Mouse (Mus musculus) monocyte, adult 5-6 weeks (primary cell): ENCODE results near the gene Ube2e2. TPM values are rescaled to one million over a fixed set of nuclear protein-coding genes. Genes with fewer than 3 reads are reported as not detected.
A peak's percentile ranks its signal among the peaks of the same experiment; 100 is the strongest.

Source experiments
- ATAC-seq: fragments of 153-309, 156-312 bp; replicated peaks from 2 replicates; pipeline ENCODE4 v1.8.0; 2017; ENCODE audit warnings: mild to moderate bottlenecking; ENCODE audit not compliant: low TSS enrichment, insufficient number of reproducible peaks, severe bottlenecking, poor library complexity, low FRiP score
- total RNA-seq: library from RNA; stranded (forward); fragments of 200-1000, 200-491, 200-594 nt; gene quantifications from 3 replicates; pipeline ENCODE4 v1.2.3, GENCODE M21; 2017

Ube2e2 gene
- 0.39 to 0.43 TPM in 2 of 3 replicates, not detected in the other for total RNA-seq

DNA sequence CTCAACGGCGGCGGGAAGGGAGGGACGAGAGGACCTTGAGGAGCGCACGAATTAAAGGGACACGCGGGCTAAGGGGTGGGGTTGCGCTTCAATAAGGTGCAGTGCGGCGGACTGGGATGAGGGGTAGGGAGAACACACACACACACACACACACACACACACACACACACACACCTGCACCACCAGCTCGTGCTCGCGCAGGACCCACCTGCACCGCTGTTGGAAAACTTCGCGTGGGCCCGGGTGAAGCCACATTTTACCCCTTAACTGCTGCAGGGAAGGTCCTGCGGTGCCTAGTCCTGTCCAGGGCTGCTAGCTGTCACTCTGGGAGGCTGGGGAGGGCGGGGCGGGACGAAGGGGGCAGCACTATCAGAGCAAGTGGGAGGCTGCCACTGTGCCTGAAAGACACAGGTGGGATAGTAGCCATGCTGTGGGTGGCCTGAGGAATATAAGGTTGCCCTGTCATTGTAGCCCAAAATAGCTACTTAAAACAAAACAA, at the start of gene Ube2e2:
Gene Ube2e2 (minus strand): TSS at position 321 of the 499 bp plus-strand sequence.
- no peak for ATAC-seq

DNA sequence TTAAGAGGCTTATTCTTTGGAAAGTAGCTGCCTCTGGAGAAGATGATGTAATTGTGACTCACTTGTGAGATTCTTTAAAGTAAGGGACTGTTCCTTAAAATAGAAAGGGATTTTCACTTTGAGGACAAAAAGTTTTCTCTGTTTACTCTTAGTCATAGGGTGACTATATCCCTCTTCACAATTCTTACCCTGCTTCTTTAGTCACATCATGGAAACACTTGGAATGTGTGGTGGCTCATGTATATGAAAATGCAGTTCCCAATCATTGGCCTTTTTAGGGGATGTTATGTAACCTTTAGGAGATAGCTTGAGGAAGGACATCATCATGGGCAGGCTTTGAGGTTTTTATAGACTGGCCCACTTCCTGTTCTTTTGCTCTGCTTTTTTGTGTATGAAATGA, 46.0 kb upstream of the Ube2e2 start:
- no peak for ATAC-seq

DNA sequence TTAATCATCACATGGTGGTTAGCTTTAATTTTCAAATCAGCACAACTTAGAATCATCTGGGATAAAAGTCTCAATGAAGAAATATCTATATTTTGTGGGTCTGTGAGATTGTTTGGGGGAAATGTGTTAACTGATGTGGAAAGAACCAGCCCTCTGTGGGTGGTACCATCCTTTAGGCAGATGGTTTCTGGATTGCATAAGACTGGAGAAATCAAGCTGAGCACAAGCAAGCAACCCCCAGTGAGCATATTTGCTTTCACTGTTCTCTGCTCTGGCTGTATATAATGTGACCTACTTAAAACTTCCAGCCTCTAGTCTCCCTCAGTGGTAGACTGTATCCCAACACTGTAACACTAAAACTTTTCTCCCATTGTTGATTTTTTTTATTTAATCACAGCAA, 9.5 kb upstream of the Ube2e2 start:
- no peak for ATAC-seq

DNA sequence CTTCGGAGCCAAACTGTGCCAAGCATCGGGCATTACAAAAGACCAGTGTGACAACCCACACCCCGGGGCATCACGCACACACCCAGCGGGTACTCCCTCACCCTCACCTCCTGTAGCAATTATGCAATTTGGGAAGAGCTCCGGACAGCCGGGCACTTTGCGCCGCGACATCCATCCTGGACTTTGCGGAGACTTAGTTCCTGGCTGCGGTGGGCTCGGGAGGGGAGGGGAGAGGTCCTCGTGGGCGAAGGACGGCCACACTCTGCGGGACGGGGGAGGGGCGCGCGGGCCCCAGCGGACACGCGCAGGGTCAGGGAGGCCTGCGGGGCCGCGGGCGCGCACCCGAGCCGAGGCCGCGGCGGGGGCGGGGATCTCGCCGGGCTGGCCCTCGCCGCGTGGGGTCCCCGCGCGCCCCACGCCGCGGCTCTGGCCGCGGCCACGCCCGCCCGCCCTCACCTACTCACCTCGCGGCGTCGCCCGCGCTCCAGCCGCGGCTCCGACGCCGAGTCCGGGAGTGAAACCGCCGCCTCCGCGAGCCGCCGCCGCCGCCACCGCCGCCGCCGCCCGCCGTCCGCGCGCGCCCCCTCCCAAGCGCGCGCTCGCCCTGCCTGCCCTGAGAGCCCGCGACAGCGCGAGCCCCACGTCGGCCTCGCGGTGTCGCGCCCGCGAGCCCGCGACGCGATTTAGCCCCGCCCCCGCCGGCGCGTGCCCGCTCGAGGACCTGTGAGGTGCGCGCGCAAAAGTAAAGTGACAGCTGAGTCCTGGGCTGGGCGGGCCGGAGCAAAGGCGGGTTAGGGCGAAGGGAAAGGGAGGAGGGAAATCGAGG, 733 bp downstream of the Ube2e2 start:
- 0 out of 2 replicates have a peak, but pooled peaks have one; percentile 17 for ATAC-seq

DNA sequence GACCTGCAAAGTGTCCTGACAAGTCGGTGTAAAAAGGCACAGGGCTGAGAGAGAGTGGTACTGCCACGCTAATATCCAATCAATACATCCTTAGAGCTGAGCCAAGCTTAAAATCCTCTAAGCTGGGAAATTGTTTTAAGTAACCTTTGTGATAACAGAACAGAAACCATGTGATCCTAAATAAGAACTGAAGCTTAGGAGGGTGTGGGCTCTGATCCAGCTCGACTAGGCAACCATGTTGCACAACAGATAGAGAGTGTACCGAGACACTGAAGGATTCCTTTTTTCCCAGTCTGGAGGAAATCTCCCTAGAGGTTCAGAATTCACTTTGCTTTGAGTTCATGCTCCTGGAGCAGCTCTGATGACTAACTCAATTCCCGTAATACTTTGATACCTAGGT, 4.5 kb downstream of the Ube2e2 start:
- ATAC-seq = no peak

DNA sequence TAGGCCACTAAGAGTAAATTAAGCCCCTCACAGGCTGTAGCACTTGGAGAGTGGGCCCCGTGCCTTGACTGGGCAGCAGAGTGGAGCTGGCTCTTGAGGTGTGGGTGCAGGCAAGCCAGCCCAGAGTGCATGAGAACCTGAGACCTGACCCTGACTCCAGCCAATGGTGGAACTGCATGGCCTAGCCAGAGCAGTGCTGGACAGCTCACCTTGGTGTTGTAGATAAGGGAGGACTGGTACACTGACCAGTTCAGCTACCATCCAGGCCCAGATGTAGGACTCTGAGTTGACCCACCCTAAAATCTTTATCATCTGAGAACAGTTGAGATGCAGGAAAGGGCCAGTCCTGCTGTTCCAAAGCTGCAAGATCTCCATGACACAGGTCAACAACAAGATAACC, 11.6 kb downstream of the Ube2e2 start:
- ATAC-seq = no peak; the same call in 1 of the 2 replicates

DNA sequence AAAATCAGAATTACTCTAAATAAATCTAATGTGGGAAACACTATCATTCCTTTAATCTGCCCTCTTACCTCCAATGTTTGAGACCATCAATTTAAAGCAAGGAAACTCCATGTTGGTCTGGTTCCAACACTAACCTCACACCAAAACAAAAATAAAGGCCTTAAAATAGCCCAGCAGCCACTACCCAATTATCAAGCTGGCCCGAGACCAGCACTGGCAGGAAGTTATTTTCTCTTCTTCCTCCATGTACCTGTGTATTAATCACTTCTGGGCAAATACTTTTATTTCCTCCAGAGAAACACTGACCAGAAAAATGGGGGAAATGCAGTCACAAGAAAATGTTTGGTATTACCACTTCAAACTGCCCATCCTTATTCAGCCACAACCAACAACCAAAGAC, 23.4 kb downstream of the Ube2e2 start:
- no peak for ATAC-seq

DNA sequence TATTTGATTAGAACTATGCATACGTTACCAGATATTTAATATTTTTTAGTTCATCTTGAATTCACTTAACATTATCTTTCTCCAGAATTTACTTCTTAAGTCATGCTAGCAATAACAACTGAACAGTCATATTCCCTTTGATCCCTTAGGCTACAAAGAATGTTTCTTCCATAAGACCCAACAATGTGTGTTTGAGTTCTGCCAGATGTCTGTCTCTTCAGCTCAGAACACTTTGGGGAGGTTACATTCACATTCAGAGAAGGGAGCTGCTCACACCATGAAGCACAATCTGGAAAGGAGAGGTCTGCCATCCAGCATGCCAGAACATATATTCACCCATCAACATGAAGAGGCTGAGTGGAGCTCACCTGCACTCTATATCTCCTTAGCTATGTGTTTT, 65.4 kb downstream of the Ube2e2 start:
- no peak for ATAC-seq

DNA sequence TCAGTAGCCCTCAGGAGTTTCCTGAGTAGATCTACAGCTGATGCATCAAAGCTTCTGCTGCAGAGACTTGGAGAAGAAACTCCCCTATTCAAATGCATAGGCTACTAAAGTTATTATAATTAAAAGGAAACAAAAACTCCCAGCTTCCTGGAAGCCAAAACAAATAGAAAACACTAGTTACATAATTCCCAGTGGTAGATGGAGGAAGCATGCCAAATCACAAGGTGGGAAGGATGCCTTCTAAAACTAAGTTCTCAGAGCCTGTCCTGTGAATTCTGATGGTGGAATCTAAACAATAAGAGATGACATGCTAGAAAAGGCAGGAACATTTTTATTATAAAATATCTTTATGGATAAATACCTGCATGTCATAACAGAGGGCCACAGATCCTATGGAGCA, 67.3 kb downstream of the Ube2e2 start:
- ATAC-seq = no peak

DNA sequence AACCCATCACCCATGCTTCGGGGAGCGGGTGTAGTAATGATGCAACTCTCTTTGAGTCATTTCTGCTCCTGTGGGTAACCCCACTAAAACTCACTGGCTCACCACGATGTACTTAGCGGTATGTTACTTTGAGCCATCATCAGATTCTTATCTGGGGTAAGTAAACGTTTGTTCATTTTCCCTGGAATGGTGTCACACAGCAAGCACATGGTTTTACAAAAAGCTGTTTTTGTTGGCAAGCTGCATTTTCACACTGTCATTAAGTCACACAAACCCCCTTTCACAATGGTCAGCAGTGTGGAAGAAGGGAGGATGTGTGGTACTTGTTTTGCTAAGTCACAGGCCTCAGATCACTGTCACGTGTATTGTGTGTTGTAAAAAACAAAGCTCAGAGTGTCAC, 73.4 kb downstream of the Ube2e2 start:
- ATAC-seq = no peak

DNA sequence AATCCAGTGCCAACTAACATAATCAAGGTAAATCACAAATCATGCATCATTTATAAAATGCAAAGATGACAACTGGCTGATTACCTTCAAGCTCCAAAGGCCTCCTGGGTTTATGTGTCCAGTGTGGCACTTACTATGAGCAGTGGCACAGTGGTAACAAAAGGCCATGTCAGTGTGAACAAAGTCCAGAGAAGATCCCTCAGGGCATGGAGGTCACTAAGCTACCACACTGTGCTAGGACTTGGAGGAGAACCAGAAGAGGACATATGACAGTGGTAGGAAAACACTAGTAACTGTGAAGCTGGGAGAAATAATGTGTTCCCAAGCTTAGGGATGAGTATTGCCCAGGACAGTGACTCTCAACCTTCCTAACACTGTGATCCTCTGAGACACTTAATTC, 97.2 kb downstream of the Ube2e2 start:
- no peak for ATAC-seq

DNA sequence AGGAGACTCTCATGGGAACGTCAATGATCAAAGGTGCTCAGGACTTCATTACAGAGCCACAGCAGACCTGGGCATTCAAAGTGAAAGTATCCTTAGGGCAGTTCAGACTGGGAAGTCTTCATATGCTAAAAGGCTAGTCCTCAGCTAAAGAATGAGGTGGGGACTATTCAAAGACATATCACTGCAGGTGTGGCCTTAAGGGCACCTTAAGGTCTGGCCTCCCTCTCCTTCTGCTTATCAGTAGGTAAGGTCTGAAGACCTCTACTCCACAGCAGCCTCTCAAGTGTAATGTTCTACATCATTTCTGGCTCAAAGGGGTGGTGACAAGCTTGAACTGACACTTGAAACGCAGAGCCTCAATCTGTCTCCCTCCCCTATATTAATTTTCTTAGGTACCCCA, 98.3 kb downstream of the Ube2e2 start:
- ATAC-seq = no peak

DNA sequence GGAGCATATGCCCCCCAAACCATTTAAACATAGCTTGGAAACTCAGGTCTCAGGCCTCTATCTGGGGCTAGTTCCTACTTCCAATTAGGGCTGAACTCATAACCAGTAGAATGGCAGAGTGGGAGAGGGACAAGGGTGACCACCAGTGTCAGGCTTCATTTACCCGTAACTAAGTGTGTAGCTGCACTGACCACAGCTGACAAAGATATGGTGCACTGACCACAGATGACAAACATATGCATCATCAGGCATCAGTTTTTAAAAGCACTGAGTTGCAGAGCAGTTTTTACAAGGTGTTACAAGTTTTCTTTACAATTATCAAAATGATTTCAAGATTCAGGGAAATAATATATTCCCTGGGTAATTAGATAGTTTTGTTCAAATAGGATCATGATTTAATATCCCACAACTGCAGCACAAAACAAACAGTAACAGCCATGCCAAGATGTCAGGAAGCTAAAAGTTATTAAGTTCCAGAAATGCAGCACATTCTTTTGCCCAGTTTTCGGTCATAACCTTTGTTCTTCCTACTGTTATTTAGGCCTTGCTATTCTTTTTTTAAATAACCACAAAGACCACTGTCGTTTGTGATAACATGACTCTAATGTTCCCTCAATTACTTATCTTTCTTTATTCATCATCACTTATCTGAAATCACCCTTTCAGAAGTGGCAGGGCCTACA, 114.9 kb downstream of the Ube2e2 start:
- no peak for ATAC-seq

DNA sequence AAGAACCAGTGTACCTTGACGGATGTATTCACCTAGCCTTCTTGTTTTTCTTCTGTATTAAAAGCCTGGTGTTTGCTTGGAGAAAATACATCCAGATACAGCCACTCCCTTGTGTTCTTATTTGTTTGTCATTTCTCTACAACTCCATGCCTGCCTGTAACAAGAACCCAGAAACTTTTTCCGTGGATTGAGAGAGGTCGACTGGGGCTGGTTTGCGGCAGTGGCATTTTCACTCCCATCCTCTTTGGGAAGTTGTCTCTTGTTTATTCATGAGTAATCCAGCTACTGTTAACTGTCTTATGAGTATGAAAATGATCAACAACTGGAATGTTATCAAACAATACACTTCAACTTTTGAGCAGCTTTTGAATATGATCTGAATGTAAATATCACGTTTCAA, 115.8 kb downstream of the Ube2e2 start:
- no peak for ATAC-seq

DNA sequence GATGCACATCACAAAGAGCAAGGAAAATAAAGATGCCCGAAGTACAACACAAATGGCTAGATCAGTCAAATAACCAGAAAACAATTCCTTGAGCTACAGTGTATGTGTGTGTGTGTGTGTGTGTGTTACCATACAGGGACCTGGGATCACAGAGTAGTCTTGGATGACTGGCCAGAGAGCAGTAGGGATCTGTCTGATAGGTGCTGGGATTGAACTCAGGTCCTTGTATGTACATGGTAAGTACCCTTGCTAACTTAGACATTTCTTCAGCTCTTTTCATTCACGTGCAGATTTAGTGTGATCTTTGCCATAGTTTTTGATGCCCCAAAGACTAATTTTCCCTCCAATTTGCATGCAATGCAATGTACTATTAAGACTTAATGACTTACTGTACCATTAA, 117.9 kb downstream of the Ube2e2 start:
- ATAC-seq = no peak

DNA sequence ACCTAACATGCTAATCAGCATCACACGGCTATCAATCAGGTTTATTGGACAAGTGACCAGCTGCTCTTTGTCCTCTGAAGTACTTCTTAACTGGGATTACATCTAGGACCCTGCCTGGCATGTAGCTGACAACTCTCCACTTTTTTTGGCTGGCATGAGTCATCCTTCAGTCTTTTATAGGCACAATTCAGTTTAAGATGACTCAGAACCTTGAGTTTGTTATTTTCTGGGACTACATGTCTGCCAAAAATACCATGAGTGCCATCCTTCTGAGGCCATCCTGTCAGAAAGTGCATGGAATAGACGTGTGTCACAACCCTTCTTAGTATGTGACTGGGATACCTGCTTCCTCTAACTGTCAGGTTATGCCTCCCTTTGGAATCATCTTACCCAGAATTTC, 120.3 kb downstream of the Ube2e2 start:
- ATAC-seq = no peak

DNA sequence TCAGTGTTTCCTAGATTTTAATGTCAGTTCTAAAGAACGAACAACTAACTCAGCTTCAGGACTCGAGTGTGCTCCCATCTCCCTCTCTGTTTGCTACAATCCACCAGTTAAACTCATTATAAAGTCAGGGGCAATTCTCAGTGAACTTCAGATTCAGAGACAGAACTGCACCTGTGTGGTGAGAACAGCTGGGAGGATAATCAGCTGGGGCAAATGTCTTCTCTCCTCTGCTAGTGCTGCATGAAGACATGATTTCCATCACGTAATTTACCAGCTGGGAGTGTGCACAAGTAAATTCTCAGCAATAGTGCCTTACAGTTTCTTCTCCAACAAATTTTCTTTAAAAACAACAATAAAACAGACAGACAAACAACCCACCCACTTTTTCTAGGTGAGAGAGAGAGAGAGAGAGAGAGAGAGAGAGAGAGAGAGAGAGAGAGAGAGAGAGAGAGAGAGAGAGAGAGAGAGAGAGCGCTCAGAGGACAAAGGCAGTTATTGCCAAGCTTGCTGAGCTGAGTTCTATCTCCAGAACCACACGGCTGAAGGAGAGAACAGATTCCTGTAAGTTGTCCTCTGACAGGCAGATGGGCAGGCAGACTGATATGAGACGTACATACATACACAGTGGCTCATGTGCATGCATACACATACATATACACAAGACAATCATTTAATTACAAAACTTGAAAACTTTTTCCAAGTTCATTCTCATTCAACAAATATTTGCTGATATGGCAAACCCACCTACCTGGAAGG, 134.3 kb downstream of the Ube2e2 start:
- no peak for ATAC-seq

DNA sequence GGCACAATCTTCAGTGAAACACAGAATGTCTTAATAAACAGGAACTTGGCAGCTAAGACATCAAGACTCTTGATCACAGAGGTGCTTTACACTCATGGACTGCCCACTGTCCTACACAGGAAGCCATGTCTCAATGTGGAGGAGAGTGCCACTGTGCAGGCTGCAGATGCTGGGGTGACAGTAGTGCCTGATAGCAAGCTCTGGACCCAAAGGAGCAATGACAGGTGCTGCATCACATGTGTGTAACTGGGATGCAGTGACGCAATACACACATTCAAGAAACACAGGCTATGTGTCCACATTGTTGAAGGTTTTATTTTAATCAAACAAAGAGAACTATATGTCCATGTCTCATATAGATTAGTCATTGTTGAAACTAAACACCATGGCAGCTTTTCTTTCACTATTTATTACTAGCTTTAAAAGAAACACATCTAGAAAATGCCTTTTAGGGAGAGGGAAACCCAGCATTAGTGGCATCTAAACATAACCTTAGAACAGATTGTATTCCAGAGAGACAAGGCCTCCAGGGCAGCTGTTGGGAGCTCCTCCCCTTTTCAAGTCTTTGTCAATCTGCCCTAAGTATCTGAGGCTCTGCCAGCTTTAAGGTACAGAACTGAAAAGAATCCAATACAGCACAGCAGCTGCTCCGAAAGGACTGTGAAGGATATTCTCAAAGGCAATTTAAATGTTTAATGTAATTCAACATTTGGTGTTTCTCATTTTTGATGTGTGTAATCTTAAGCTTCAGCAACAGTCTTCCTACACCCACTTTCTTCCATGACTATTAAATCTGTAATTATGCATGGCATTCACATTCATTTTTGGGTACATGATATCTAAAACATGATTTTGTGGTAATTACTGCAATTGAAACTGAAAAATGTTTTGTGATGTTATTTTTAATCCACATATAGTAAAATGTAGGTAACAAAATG, 135.2 kb downstream of the Ube2e2 start:
- ATAC-seq = no peak
